Mouse (Mus musculus) MEL (cell line): ENCODE data around the gene Nos1ap.

Source experiments
- CTCF ChIP-seq, 3 experiments: IDR thresholded peaks in 2 of 3; conservative IDR thresholded peaks in 1 of 3; 2 replicates each; pipeline ENCODE4 v1.5.1; 2011 to 2012; ENCODE audit warnings: low read length in 3 of 3, low read depth in 2 of 3, mild to moderate bottlenecking in 2 of 3, improper control_type of control experiment in 1 of 3, inconsistent platforms in 1 of 3, mixed read lengths in 1 of 3, moderate library complexity in 1 of 3; ENCODE audit not compliant: control insufficient read depth in 1 of 3, insufficient read depth in 1 of 3, poor library complexity in 1 of 3, severe bottlenecking in 1 of 3
- EP300 ChIP-seq, 2 experiments: IDR thresholded peaks; 2 replicates each; pipeline ENCODE4 v1.6.1; 2011; ENCODE audit warnings: improper control_type of control experiment in 2 of 2, low read length in 2 of 2, low read depth in 1 of 2, mild to moderate bottlenecking in 1 of 2
- HCFC1 ChIP-seq: IDR thresholded peaks from 2 replicates; pipeline ENCODE4 v1.6.1; 2012; ENCODE audit warnings: low read depth, mild to moderate bottlenecking, inconsistent platforms, low read length, improper control_type of control experiment, moderate library complexity
- MEF2A ChIP-seq: IDR thresholded peaks from 2 replicates; pipeline ENCODE4 v1.6.1; 2014; ENCODE audit warnings: low read depth, mild to moderate bottlenecking, inconsistent platforms, low read length, improper control_type of control experiment; ENCODE audit not compliant: poor library complexity, insufficient replicate concordance, severe bottlenecking; ENCODE audit errors: extremely low read depth
- POLR2A ChIP-seq, 2 experiments: IDR thresholded peaks; 2 replicates each; pipeline ENCODE4 v1.6.1; 2011 to 2012; ENCODE audit warnings: low read length in 2 of 2, mild to moderate bottlenecking in 2 of 2, control low read depth in 1 of 2, improper control_type of control experiment in 1 of 2, low read depth in 1 of 2, moderate library complexity in 1 of 2; ENCODE audit not compliant: control insufficient read depth in 1 of 2, insufficient read depth in 1 of 2, poor library complexity in 1 of 2

- TF ChIP-seq POLR2A (IDR thresholded peaks at IDR 0.05; ENCODE audit: control insufficient read depth in 1 of 2, insufficient read depth in 1 of 2, low read depth in 1 of 2, low read length in 2 of 2, poor library complexity in 1 of 2): no peak
- no peak for TF ChIP-seq EP300 (IDR thresholded peaks at IDR 0.05; ENCODE audit: low read depth in 1 of 2, low read length in 2 of 2)
- no peak for TF ChIP-seq MEF2A
- no peak for TF ChIP-seq HCFC1
- no peak for TF ChIP-seq CTCF (IDR thresholded peaks at IDR 0.05 in 2 of 3, conservative IDR thresholded peaks at IDR 0.05 in 1 of 3; ENCODE audit: control insufficient read depth in 1 of 3, insufficient read depth in 1 of 3, low read depth in 2 of 3, low read length in 3 of 3, poor library complexity in 1 of 3, severe bottlenecking in 1 of 3)
Measured at GRCm38 (mm10) chr1:170582341-170582740, 7.3 kb downstream of the Nos1ap start.
